ENCODE assay signal across 17 mouse cellular contexts in genomic region chr6:120064627-120065026, GRCm38 (mm10). TPM values are rescaled to one million over a fixed set of nuclear protein-coding genes. Genes with fewer than 3 reads are reported as not detected.
"Had no signal": no experiment of that assay in that cellular context is flagged by ENCODE, and none has a peak within 500 bp of the region (broad histone marks: within the 10 kb centered on the region; RNA-seq: fewer than 3 reads in every experiment).

No protein-coding gene starts in this region.

- H3K27ac ChIP-seq: limb, embryonic 10.5 days; liver, embryonic 15.5 days; midbrain, embryonic 15.5 days; neural tube, embryonic 13.5 days had no signal

- ATAC-seq: lung, postnatal 0 days; midbrain, embryonic 15.5 days had no signal

- H3K9ac ChIP-seq: liver, embryonic 15.5 days; midbrain, embryonic 15.5 days; neural tube, embryonic 13.5 days had no signal

- H3K27me3 ChIP-seq: liver, embryonic 15.5 days; midbrain, embryonic 15.5 days; neural tube, embryonic 13.5 days had no signal

- H3K4me2 ChIP-seq: liver, embryonic 11.5 days; liver, embryonic 15.5 days; midbrain, embryonic 11.5 days; midbrain, embryonic 15.5 days; neural tube, embryonic 13.5 days had no signal

- H3K4me3 ChIP-seq: limb, embryonic 10.5 days; liver, embryonic 15.5 days; midbrain, embryonic 15.5 days; neural tube, embryonic 13.5 days had no signal

- H3K36me3 ChIP-seq: limb, embryonic 10.5 days; liver, embryonic 15.5 days; midbrain, embryonic 15.5 days; neural tube, embryonic 13.5 days had no signal

- H3K9me3 ChIP-seq: limb, embryonic 10.5 days; liver, embryonic 15.5 days; midbrain, embryonic 15.5 days; neural tube, embryonic 13.5 days had no signal

- H3K4me1 ChIP-seq: limb, embryonic 10.5 days; midbrain, embryonic 15.5 days; neural tube, embryonic 13.5 days had no signal

- DNase-seq: kidney, adult 2 months; kidney, postnatal 25 days; lung, adult 2 months; lung, postnatal 36 days; retina, postnatal 1 day; right cerebral cortex, postnatal 4 days; spleen, adult 18-20 months; thymus, postnatal 36 days had no signal

RNA-seq across cellular contexts. Expression of gene Ninj2, which starts 28.5 kb away (rescaled TPM):
- total RNA-seq: megakaryocyte, adult 5-6 weeks had no signal
- polyA plus RNA-seq: kidney, adult 2 months; limb, embryonic 10.5 days; liver, embryonic 11.5 days; midbrain, embryonic 11.5 days; midbrain, embryonic 15.5 days; neural tube, embryonic 13.5 days; stomach, embryonic 14.5 days had no signal
